ENCODE assay signal across 26 mouse cellular contexts in the genomic region with DNA sequence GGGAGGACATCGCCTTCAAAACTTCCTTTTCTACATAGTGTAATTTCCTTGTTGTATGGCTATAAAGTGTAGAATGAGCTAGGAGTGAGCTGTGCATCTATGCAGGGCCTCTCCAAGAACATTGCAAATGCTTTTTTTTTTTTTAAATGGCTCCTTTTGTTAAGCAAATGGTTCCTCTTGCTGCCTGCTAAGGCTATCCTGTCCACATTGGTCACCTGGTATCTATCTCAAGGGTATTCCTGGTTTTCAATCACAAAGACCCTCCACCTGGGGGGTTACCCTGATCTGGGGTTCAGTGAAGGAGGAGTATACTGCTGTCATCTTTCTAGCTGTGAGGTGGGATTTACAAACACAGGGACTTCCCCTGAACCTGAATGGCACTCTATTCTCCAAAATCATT.
A peak's percentile ranks its signal among the peaks of the same experiment; 100 is the strongest.
DNase-seq lines count a peak whose midpoint lies in the region; ATAC-seq and TF ChIP-seq lines count a peak whose summit lies in the region.
"Had no signal": no experiment of that assay in that cellular context is flagged by ENCODE, and none has a peak within 500 bp of the region (broad histone marks: within the 10 kb centered on the region; RNA-seq: fewer than 3 reads in every experiment).

No protein-coding gene starts in this region.

- H3K4me1 ChIP-seq in ES-E14 (ENCODE audit: control insufficient read depth in 2 of 2, insufficient read depth in 2 of 2, low read length in 2 of 2, poor library complexity in 1 of 2), result peaks cover 0 to 6% of the 10 kb centered on the region in 2 experiments; a peak in 2 of 4 replicates
- H3K4me1 ChIP-seq in forebrain, embryonic 13.5 days, result peaks cover 15% of the 10 kb centered on the region

- no peak overlapping the region for H3K4me2 ChIP-seq in forebrain, embryonic 13.5 days

- no peaks in the 10 kb centered on the region for H3K9me3 ChIP-seq in ES-E14 (ENCODE audit: control insufficient read depth, insufficient read depth, low read depth, low read length)
- no peaks in the 10 kb centered on the region for H3K9me3 ChIP-seq in forebrain, embryonic 13.5 days (replicated peaks)

- no peaks in the 10 kb centered on the region for H3K27me3 ChIP-seq in forebrain, embryonic 13.5 days
- H3K27me3 ChIP-seq: CH12.LX had no signal

- WGBS in forebrain, embryonic 13.5 days, result 94% methylated on average over 1 of the region's 1 CpGs

- no peak overlapping the region for H3K27ac ChIP-seq in ES-E14 (ENCODE audit: insufficient read depth, low read depth, low read length, poor library complexity, severe bottlenecking)
- H3K27ac ChIP-seq in forebrain, embryonic 13.5 days, result no peak overlapping the region

- in situ Hi-C loops in ES-E14 (cut with MboI; ENCODE audit: low sequenced_read_pairs in 2 of 2, unreplicated experiment in 2 of 2), result no loop called here

- H3K4me3 ChIP-seq in ES-E14 (ENCODE audit: insufficient read depth in 1 of 2, low read depth in 1 of 2, low read length in 2 of 2, poor library complexity in 1 of 2, severe bottlenecking in 1 of 2), result no peak overlapping the region
- H3K4me3 ChIP-seq in forebrain, embryonic 13.5 days, result no peak overlapping the region

- ATAC-seq in forebrain, embryonic 13.5 days, result no peak
- ATAC-seq: activated CD4-positive, CD25-positive, alpha-beta regulatory T cell, adult 4 months; CD4-positive, CD25-positive, alpha-beta regulatory T cell, adult 4 months; Patski had no signal

- DNase-seq in ES-CJ7 (ENCODE audit: low read depth, low spot score) (peak; percentile 89), ES-E14 (ENCODE audit: low read depth, low spot score) (peak; percentile 21), R1 (ENCODE audit: low read depth, low spot score) (peak; percentile 88), ZHBTc4 (ENCODE audit: low read depth, low spot score) (peak; percentile 60)
- DNase-seq in kidney, postnatal 36 days, result no peak
- DNase-seq in spleen, postnatal 14 days (ENCODE audit: low spot score in 2 of 2), result no peak
- DNase-seq in lung, postnatal 10 days, result no peak
- DNase-seq: adrenal gland, adult 2 months; adrenal gland, adult 8-10 months; adrenal gland, postnatal 10 days; adrenal gland, postnatal 14 days; adrenal gland, postnatal 25 days; adrenal gland, postnatal 36 days; B cell, adult 2 months; cerebellum, adult 11 months; cerebellum, adult 11-12 months; cerebellum, adult 18-20 months; cerebellum, adult 2 months; cerebellum, adult 8-10 months; cerebellum, adult 9-10 months had no signal

- no peak overlapping the region for H3K9ac ChIP-seq in ES-E14 (ENCODE audit: insufficient read depth, low read depth, low read length, poor library complexity, severe bottlenecking)
- H3K9ac ChIP-seq in forebrain, embryonic 13.5 days, result no peak overlapping the region

- no peaks in the 10 kb centered on the region for H3K36me3 ChIP-seq in ES-E14 (ENCODE audit: control insufficient read depth, insufficient read depth, low read length, poor library complexity, severe bottlenecking)
- no peaks in the 10 kb centered on the region for H3K36me3 ChIP-seq in forebrain, embryonic 13.5 days (ENCODE audit: poor library complexity, severe bottlenecking)
- H3K36me3 ChIP-seq: G1E had no signal

TF ChIP-seq in ES-E14, 5 proteins besides CTCF, POLR2A, EP300 and RAD21:
- TF ChIP-seq MAFK (IDR thresholded peaks at IDR 0.05; ENCODE audit: insufficient read depth, low read depth, low read length) (no peak), HCFC1 (IDR thresholded peaks at IDR 0.05; ENCODE audit: borderline replicate concordance, insufficient read depth, low read length) (no peak), ZNF384 (IDR thresholded peaks at IDR 0.05; ENCODE audit: low read depth, low read length) (peak; percentile 70; the same call in 1 of the 2 replicates)

Comparison
In these comparisons a context has a peak if more than half of its experiments do, and no peak if none do; other contexts are left out.
1. DNase-seq: peak in ES-CJ7 (single experiment), ES-E14 (single experiment), R1 (single experiment) and ZHBTc4 (single experiment); none in kidney, postnatal 36 days (0 of 2), spleen, postnatal 14 days (0 of 2) and lung, postnatal 10 days (single experiment).